Mouse (Mus musculus) kidney, adult 10 weeks (tissue): ENCODE measurements around the gene Olfr91. TPM values are rescaled to one million over a fixed set of nuclear protein-coding genes. Genes with fewer than 3 reads are reported as not detected.

Experiments
- polyA plus RNA-seq: library from polyadenylated mRNA; stranded (reverse); fragments of 350-450 nt; fragmentation: Illumina TruSeq; extraction: RNeasy Lipid Tissue Mini Kit (QIAGEN cat#74804); gene quantifications from one replicate; pipeline ENCODE4 v1.2.3, GENCODE M21; 2014; ENCODE audit warnings: low read depth, low replicate concordance

The Olfr91 gene
- not detected for polyA plus RNA-seq

GRCm38 (mm10) chr17:37098178-37098577 is at the start of gene Olfr91:
Olfr91 (minus strand) TSS chr17:37098278.

DNA sequence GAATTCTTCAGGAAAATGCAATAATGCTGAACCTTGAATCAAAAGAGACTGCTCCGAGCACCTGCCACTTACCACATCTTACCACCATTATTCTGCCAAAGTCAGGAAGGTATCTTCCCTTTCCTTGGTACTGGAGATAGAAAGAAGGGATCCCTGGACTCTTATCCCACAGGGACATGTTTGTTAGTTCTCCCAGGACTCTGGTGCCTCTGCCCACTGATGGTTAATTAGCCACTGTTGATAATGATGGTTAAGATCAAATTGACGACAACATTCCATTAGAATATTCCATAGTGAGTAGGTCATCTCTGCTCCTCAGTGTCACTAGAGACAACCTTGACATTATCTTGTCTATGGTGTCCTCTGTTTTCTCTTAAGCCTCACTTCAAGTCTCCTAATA is 21.9 kb upstream of the Olfr91 start, which contains the start of gene Olfr92:
Olfr92 (minus strand) TSS at position 101 of the 400 bp plus-strand sequence.

GRCm38 (mm10) chr17:37088399-37088798 is 9.7 kb downstream of the Olfr91 start, which contains the start of gene Olfr90:
Olfr90 (minus strand) TSS chr17:37088499.

DNA sequence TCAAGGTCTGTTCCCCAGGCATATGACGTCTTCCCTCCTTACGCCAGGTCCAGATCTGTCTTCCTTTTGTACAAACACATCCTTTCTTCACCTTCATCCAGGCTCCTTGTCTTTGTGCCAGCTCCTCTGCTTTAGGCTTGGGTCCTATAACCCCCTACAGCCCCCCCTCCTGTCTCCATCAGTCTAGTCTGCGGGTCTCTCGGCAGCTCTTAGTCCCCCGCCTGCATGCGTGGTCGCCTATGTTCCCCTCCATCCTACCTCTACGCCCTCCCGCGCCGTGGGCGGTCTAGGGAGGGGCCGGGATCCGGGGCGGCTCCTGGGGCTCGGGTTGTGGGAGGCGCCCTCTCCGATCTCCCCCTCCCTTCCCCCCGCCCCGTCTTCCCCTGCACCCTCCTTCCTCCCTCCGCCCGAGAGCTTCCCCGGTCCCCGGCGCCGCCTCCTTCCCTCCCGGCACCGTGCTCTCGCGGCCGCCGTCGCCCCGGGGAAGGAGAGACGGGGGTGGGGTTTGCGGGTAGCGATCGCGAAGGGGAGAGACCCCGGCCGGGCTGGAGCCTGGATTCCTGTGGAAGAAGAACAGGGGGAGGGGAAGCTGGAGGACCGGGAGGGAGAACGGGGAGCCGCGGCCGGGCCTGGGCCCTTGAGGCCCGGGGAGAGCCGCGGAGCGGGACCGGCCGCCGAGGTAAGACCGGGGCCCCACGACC is 52.3 kb downstream of the Olfr91 start, which contains the start of gene Gabbr1:
Gabbr1 (plus strand) TSS at position 356 of the 701 bp plus-strand sequence.

Other genes with a start within 250 kb of the Olfr91 start
- gene Trim15, start 231.1 kb downstream of the Olfr91 start, polyA plus RNA-seq = 0.32 TPM
- gene Trim10, start 228.7 kb downstream of the Olfr91 start, polyA plus RNA-seq = not detected
- gene Trim40, start 208.2 kb downstream of the Olfr91 start, polyA plus RNA-seq = not detected
- gene Trim31, start 200.2 kb downstream of the Olfr91 start, polyA plus RNA-seq = not detected
- 0.36 TPM for gene Rnf39, start 155.4 kb downstream of the Olfr91 start, polyA plus RNA-seq
- gene Ppp1r11, start 146.5 kb downstream of the Olfr91 start, polyA plus RNA-seq = 7.4 TPM
- 27.4 TPM for gene Znrd1, start 139.7 kb downstream of the Olfr91 start, polyA plus RNA-seq
- 32.4 TPM for gene Znrd1as, start 139.7 kb downstream of the Olfr91 start, polyA plus RNA-seq
- not detected for gene 2410137M14Rik, start 117.0 kb downstream of the Olfr91 start, polyA plus RNA-seq
- gene H2-M5, start 108.7 kb downstream of the Olfr91 start, polyA plus RNA-seq = not detected
- 1.8 TPM for gene Zfp57, start 97.1 kb downstream of the Olfr91 start, polyA plus RNA-seq
- gene Mog, start 74.9 kb downstream of the Olfr91 start, polyA plus RNA-seq = not detected
- gene Gabbr1, start 52.3 kb downstream of the Olfr91 start, polyA plus RNA-seq = 20.6 TPM
- gene Olfr90, start 9.8 kb downstream of the Olfr91 start, polyA plus RNA-seq = not detected
- gene Olfr92, start 21.8 kb upstream of the Olfr91 start, polyA plus RNA-seq = not detected
- gene Olfr93, start 63.2 kb upstream of the Olfr91 start, polyA plus RNA-seq = not detected
- gene Ubd, start 95.6 kb upstream of the Olfr91 start, polyA plus RNA-seq = 0.69 TPM
- gene Olfr94, start 102.7 kb upstream of the Olfr91 start, polyA plus RNA-seq = not detected
- not detected for gene Olfr95, start 114.8 kb upstream of the Olfr91 start, polyA plus RNA-seq
- not detected for gene Olfr96, start 121.9 kb upstream of the Olfr91 start, polyA plus RNA-seq
- gene Olfr97, start 139.1 kb upstream of the Olfr91 start, polyA plus RNA-seq = not detected
- gene Olfr98, start 165.5 kb upstream of the Olfr91 start, polyA plus RNA-seq = not detected
- 0.85 TPM for gene H2-M3, start 171.9 kb upstream of the Olfr91 start, polyA plus RNA-seq
- gene Olfr99, start 185.2 kb upstream of the Olfr91 start, polyA plus RNA-seq = not detected
- gene Olfr101, start 206.0 kb upstream of the Olfr91 start, polyA plus RNA-seq = not detected
- not detected for gene Olfr102, start 218.8 kb upstream of the Olfr91 start, polyA plus RNA-seq
- not detected for gene Olfr103, start 241.4 kb upstream of the Olfr91 start, polyA plus RNA-seq